Mouse (Mus musculus): ENCODE measurements around the gene Gcnt2. TPM values are rescaled to one million over a fixed set of nuclear protein-coding genes. Genes with fewer than 3 reads are reported as not detected.
A peak's percentile ranks its signal among the peaks of the same experiment; 100 is the strongest.

Gcnt2 gene
- polyA plus RNA-seq, 1 experiment from 2014 or later, result 11.2 TPM

- H3K27ac ChIP-seq (ENCODE audit: low read depth), result no peak overlapping the region
- DNase-seq (ENCODE audit: low spot score) (no peak), ATAC-seq (replicated peaks; ENCODE audit: low FRiP score, low TSS enrichment, low read depth) (no peak)
- H3K4me3 ChIP-seq (ENCODE audit: low read depth, low read length), result no peak overlapping the region
- H3K9me3 ChIP-seq (ENCODE audit: control insufficient read depth, low read length), result no peaks in the 10 kb centered on the region
- no peak overlapping the region for H3K9ac ChIP-seq (ENCODE audit: low read length)
- no peak overlapping the region for H3K4me2 ChIP-seq (ENCODE audit: low read length)
- no peaks in the 10 kb centered on the region for H3K36me3 ChIP-seq (ENCODE audit: control insufficient read depth, insufficient read depth, low read length)
- no peaks in the 10 kb centered on the region for H3K27me3 ChIP-seq (replicated peaks; ENCODE audit: control insufficient read depth, insufficient read depth, low read length)
- WGBS, result 72% methylated on average over 7 of the region's 7 CpGs
- peaks cover 6% of the 10 kb centered on the region; the same call in 1 of the 2 replicates for H3K4me1 ChIP-seq (replicated peaks; ENCODE audit: control insufficient read depth, insufficient read depth, low read length)
These were observed 88.1 kb downstream of the Gcnt2 start for GRCm38 (mm10) chr13:40947538-40948205.

- Histone ChIP-seq H3K4me2 (ENCODE audit: low read length) (no peak overlapping the region), H3K4me3 (ENCODE audit: low read depth, low read length) (no peak overlapping the region), H3K27me3 (replicated peaks; ENCODE audit: control insufficient read depth, insufficient read depth, low read length) (no peaks in the 10 kb centered on the region), H3K36me3 (ENCODE audit: control insufficient read depth, insufficient read depth, low read length) (no peaks in the 10 kb centered on the region), H3K9ac (ENCODE audit: low read length) (no peak overlapping the region), H3K4me1 (replicated peaks; ENCODE audit: control insufficient read depth, insufficient read depth, low read length) (peaks cover 6% of the 10 kb centered on the region; the same call in 1 of the 2 replicates), H3K27ac (ENCODE audit: low read depth) (no peak overlapping the region), H3K9me3 (ENCODE audit: control insufficient read depth, low read length) (no peaks in the 10 kb centered on the region)
- WGBS, result 70% methylated on average over 10 of the region's 10 CpGs
- ATAC-seq (replicated peaks; ENCODE audit: low FRiP score, low TSS enrichment, low read depth) (no peak), DNase-seq (ENCODE audit: low spot score) (peak; percentile 47)
These were observed 91.9 kb downstream of the Gcnt2 start for GRCm38 (mm10) chr13:40951386-40951976.

- no peak overlapping the region for H3K4me2 ChIP-seq (ENCODE audit: low read length)
- no peaks in the 10 kb centered on the region for H3K27me3 ChIP-seq (replicated peaks; ENCODE audit: control insufficient read depth, insufficient read depth, low read length)
- no peaks in the 10 kb centered on the region for H3K36me3 ChIP-seq (ENCODE audit: control insufficient read depth, insufficient read depth, low read length)
- H3K9me3 ChIP-seq (ENCODE audit: control insufficient read depth, low read length), result no peaks in the 10 kb centered on the region
- no peaks in the 10 kb centered on the region for H3K4me1 ChIP-seq (replicated peaks; ENCODE audit: control insufficient read depth, insufficient read depth, low read length)
- H3K27ac ChIP-seq (ENCODE audit: low read depth), result no peak overlapping the region
- WGBS, result 82% methylated on average over 6 of the region's 6 CpGs
- peak; percentile 39 for DNase-seq (ENCODE audit: low spot score)
- ATAC-seq (replicated peaks; ENCODE audit: low FRiP score, low TSS enrichment, low read depth), result no peak
- no peak overlapping the region for H3K4me3 ChIP-seq (ENCODE audit: low read depth, low read length)
- no peak overlapping the region for H3K9ac ChIP-seq (ENCODE audit: low read length)
These were observed 93.7 kb downstream of the Gcnt2 start for GRCm38 (mm10) chr13:40953231-40953630.

- Histone ChIP-seq H3K27ac (ENCODE audit: low read depth) (no peak overlapping the region), H3K9me3 (ENCODE audit: control insufficient read depth, low read length) (no peaks in the 10 kb centered on the region), H3K27me3 (replicated peaks; ENCODE audit: control insufficient read depth, insufficient read depth, low read length) (no peaks in the 10 kb centered on the region), H3K4me1 (replicated peaks; ENCODE audit: control insufficient read depth, insufficient read depth, low read length) (no peaks in the 10 kb centered on the region), H3K4me3 (ENCODE audit: low read depth, low read length) (no peak overlapping the region), H3K4me2 (ENCODE audit: low read length) (no peak overlapping the region), H3K9ac (ENCODE audit: low read length) (no peak overlapping the region), H3K36me3 (ENCODE audit: control insufficient read depth, insufficient read depth, low read length) (0 out of 2 replicates have a peak, but pooled peaks cover 3% of the 10 kb centered on the region)
- DNase-seq (ENCODE audit: low spot score) (no peak), ATAC-seq (replicated peaks; ENCODE audit: low FRiP score, low TSS enrichment, low read depth) (no peak)
- 91% methylated on average over 7 of the region's 7 CpGs for WGBS
These were observed 96.2 kb downstream of the Gcnt2 start for GRCm38 (mm10) chr13:40955773-40956172.

GRCm38 (mm10) chr13:40967609-40968008 is 108.1 kb downstream of the Gcnt2 start:
- Histone ChIP-seq H3K9ac (ENCODE audit: low read length) (no peak overlapping the region), H3K4me1 (replicated peaks; ENCODE audit: control insufficient read depth, insufficient read depth, low read length) (no peaks in the 10 kb centered on the region), H3K4me3 (ENCODE audit: low read depth, low read length) (no peak overlapping the region), H3K4me2 (ENCODE audit: low read length) (no peak overlapping the region), H3K27me3 (replicated peaks; ENCODE audit: control insufficient read depth, insufficient read depth, low read length) (no peaks in the 10 kb centered on the region), H3K36me3 (ENCODE audit: control insufficient read depth, insufficient read depth, low read length) (no peaks in the 10 kb centered on the region), H3K27ac (ENCODE audit: low read depth) (no peak overlapping the region), H3K9me3 (ENCODE audit: control insufficient read depth, low read length) (no peaks in the 10 kb centered on the region)
- WGBS, result 88% methylated on average over 10 of the region's 10 CpGs
- DNase-seq (ENCODE audit: low spot score) (no peak), ATAC-seq (replicated peaks; ENCODE audit: low FRiP score, low TSS enrichment, low read depth) (no peak)

- no peak overlapping the region for H3K9ac ChIP-seq (ENCODE audit: low read length)
- WGBS, result 69% methylated on average over 5 of the region's 5 CpGs
- no peak overlapping the region for H3K4me2 ChIP-seq (ENCODE audit: low read length)
- H3K27ac ChIP-seq (ENCODE audit: low read depth), result no peak overlapping the region
- ATAC-seq (replicated peaks; ENCODE audit: low FRiP score, low TSS enrichment, low read depth) (no peak), DNase-seq (ENCODE audit: low spot score) (no peak)
- H3K4me1 ChIP-seq (replicated peaks; ENCODE audit: control insufficient read depth, insufficient read depth, low read length), result no peaks in the 10 kb centered on the region
- no peaks in the 10 kb centered on the region for H3K36me3 ChIP-seq (ENCODE audit: control insufficient read depth, insufficient read depth, low read length)
- no peak overlapping the region for H3K4me3 ChIP-seq (ENCODE audit: low read depth, low read length)
- H3K27me3 ChIP-seq (replicated peaks; ENCODE audit: control insufficient read depth, insufficient read depth, low read length), result no peaks in the 10 kb centered on the region
- no peaks in the 10 kb centered on the region for H3K9me3 ChIP-seq (ENCODE audit: control insufficient read depth, low read length)
These were observed 109.0 kb downstream of the Gcnt2 start for GRCm38 (mm10) chr13:40968564-40968963.

- no peaks in the 10 kb centered on the region for H3K9me3 ChIP-seq (ENCODE audit: control insufficient read depth, low read length)
- H3K4me1 ChIP-seq (replicated peaks; ENCODE audit: control insufficient read depth, insufficient read depth, low read length), result no peaks in the 10 kb centered on the region
- H3K27ac ChIP-seq (ENCODE audit: low read depth), result no peak overlapping the region
- 90% methylated on average over 4 of the region's 4 CpGs for WGBS
- ATAC-seq (replicated peaks; ENCODE audit: low FRiP score, low TSS enrichment, low read depth), result no peak
- H3K4me2 ChIP-seq (ENCODE audit: low read length), result no peak overlapping the region
- H3K36me3 ChIP-seq (ENCODE audit: control insufficient read depth, insufficient read depth, low read length), result no peaks in the 10 kb centered on the region
- no peak overlapping the region for H3K9ac ChIP-seq (ENCODE audit: low read length)
- no peaks in the 10 kb centered on the region for H3K27me3 ChIP-seq (replicated peaks; ENCODE audit: control insufficient read depth, insufficient read depth, low read length)
- H3K4me3 ChIP-seq (ENCODE audit: low read depth, low read length), result no peak overlapping the region
- DNase-seq (ENCODE audit: low spot score), result no peak
These were observed 110.3 kb downstream of the Gcnt2 start for GRCm38 (mm10) chr13:40969761-40970390.

GRCm38 (mm10) chr13:40971261-40971660 is 111.7 kb downstream of the Gcnt2 start:
- Histone ChIP-seq H3K27me3 (replicated peaks; ENCODE audit: control insufficient read depth, insufficient read depth, low read length) (no peaks in the 10 kb centered on the region), H3K4me2 (ENCODE audit: low read length) (no peak overlapping the region), H3K9ac (ENCODE audit: low read length) (no peak overlapping the region), H3K27ac (ENCODE audit: low read depth) (no peak overlapping the region), H3K4me1 (replicated peaks; ENCODE audit: control insufficient read depth, insufficient read depth, low read length) (no peaks in the 10 kb centered on the region), H3K4me3 (ENCODE audit: low read depth, low read length) (no peak overlapping the region), H3K9me3 (ENCODE audit: control insufficient read depth, low read length) (no peaks in the 10 kb centered on the region), H3K36me3 (ENCODE audit: control insufficient read depth, insufficient read depth, low read length) (no peaks in the 10 kb centered on the region)
- DNase-seq (ENCODE audit: low spot score) (no peak), ATAC-seq (replicated peaks; ENCODE audit: low FRiP score, low TSS enrichment, low read depth) (no peak)
- 86% methylated on average over 5 of the region's 5 CpGs for WGBS
